Mouse (Mus musculus) liver, embryonic 14.5 days (tissue): ENCODE data around the gene Gm29609.

Experiments
- CTCF ChIP-seq: IDR thresholded peaks from 2 replicates; pipeline ENCODE4 v1.5.1; 2016; ENCODE audit warnings: antibody characterized with exemption, low read depth, control low read depth
- EP300 ChIP-seq: IDR thresholded peaks from 2 replicates; pipeline ENCODE4 v1.6.1; 2016; ENCODE audit warnings: antibody characterized with exemption, low read depth

- TF ChIP-seq CTCF: no peak
- no peak for TF ChIP-seq EP300
These were observed 24.2 kb upstream of the Gm29609 start for GRCm38 (mm10) chr5:31203866-31204265.
